Mouse (Mus musculus) limb, embryonic 15.5 days (tissue): ENCODE measurements around the gene Loxl3. TPM values are rescaled to one million over a fixed set of nuclear protein-coding genes. Genes with fewer than 3 reads are reported as not detected.

Source experiments
- ATAC-seq: fragments of 200-750 bp; cut with Nextera tagmentation; 2 replicates; pipeline ENCODE4 v1.8.0; 2017; ENCODE audit warnings: low read depth, moderate TSS enrichment; ENCODE audit not compliant: insufficient number of reproducible peaks, low FRiP score, low TSS enrichment
- H3K27ac ChIP-seq: fragments of 300-500 bp; sonication (generic); 2 replicates; pipeline ENCODE4 v1.5.1; 2015; ENCODE audit warnings: moderate library complexity, mild to moderate bottlenecking, inconsistent platforms
- H3K27me3 ChIP-seq: fragments of 300-500 bp; sonication (generic); 2 replicates; pipeline ENCODE4 v1.6.1; 2015; ENCODE audit warnings: inconsistent platforms
- H3K36me3 ChIP-seq: fragments of 300-500 bp; sonication (generic); 2 replicates; pipeline ENCODE4 v1.6.1; 2015; ENCODE audit warnings: inconsistent platforms
- H3K4me1 ChIP-seq: fragments of 300-500 bp; sonication (generic); 2 replicates; pipeline ENCODE4 v1.6.1; 2015; ENCODE audit warnings: inconsistent platforms
- H3K4me2 ChIP-seq: fragments of 300-500 bp; sonication (generic); 2 replicates; pipeline ENCODE4 v1.6.1; 2015; ENCODE audit warnings: mild to moderate bottlenecking, inconsistent platforms
- H3K4me3 ChIP-seq: fragments of 300-500 bp; sonication (generic); 2 replicates; pipeline ENCODE4 v1.5.1; 2015; ENCODE audit warnings: mild to moderate bottlenecking, inconsistent platforms
- H3K9ac ChIP-seq: fragments of 300-500 bp; sonication (generic); 2 replicates; pipeline ENCODE4 v1.6.1; 2015; ENCODE audit warnings: inconsistent platforms
- H3K9me3 ChIP-seq: fragments of 300-500 bp; sonication (generic); 2 replicates; pipeline ENCODE4 v1.6.1; 2016; ENCODE audit warnings: inconsistent platforms
- WGBS: fragments of 180-500 bp; shearing (Covaris S2); methylation state at CpG from one replicate; pipeline ENCODE4 v1.1.7; 2015; 5-methylcytosine and 5-hydroxymethylcytosine counted together
- polyA plus RNA-seq: library from polyadenylated mRNA; unstranded; fragments of >200 nt; fragmentation: Nextera tagmentation; extraction: Ambion mirVana; gene quantifications from 2 replicates; pipeline ENCODE4 v1.2.1, GENCODE M21; 2015

The Loxl3 gene
- polyA plus RNA-seq, 1 experiment from 2014 or later: 31.2 TPM

DNA sequence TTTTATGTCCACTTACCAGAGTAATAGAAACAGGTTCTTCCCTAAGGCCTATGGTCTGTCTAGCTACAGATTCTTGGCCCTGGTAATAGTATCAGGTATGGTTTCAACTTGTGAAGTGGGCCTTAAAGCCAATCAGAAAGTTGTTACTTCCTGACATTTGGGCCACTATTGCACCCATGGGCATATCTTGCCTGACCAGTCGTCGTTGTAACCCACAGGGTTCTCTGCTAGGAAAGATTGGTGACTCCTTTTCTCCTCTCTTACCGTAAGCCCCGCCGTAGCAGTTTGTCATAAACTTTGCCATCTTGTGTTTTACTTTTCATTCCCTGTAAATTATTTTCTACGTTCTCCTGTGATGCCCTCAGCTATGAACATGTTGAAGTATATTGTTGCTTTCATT lies 13.9 kb upstream of the Loxl3 start:
- no peaks in the 10 kb centered on the region for H3K9me3 ChIP-seq
- H3K9ac ChIP-seq: no peak overlapping the region
- no peak overlapping the region for H3K4me3 ChIP-seq
- no peak overlapping the region for H3K27ac ChIP-seq
- 0 out of 2 replicates have a peak, but pooled peaks cover 5% of the 10 kb centered on the region for H3K4me1 ChIP-seq
- H3K36me3 ChIP-seq: no peaks in the 10 kb centered on the region
- no peak overlapping the region for H3K4me2 ChIP-seq
- 83% methylated on average over 6 of the region's 6 CpGs for WGBS
- ATAC-seq: no peak
- no peaks in the 10 kb centered on the region for H3K27me3 ChIP-seq

DNA sequence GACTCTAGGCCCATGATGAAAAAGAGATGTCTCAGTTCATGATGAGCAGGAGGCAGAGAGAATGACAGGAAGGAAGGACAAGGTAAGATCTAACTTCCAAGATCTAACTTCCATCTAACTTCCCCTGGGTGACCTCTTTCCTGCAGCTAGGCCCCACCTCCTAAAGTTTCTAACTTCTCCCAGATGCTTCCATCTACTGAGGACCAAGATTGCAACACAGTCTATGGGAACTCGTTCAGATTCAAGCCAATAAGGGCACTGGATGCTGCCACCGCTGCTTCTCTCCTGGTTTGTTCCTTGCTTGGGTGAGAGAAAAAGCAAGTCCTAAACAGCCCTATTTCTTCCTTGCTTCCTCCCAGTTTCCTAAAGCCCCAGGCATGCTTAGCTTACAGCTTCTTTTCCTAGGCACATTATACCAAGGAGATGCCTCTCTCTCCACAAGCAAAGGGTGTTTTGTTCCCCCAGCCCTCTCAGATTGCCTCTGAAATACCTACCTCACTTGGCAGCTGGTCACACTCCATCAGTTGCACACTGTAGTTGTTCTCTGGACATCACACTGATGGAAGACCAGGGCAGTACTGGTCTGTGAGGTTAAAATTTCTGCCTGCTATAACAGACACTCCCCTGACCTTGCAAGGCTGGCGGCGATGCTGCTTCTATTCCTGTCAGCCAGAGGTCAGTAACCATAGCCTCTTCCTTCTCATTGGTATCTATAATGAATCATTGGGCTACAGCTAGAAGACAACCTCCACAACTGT lies 13.0 kb upstream of the Loxl3 start:
- H3K36me3 ChIP-seq: no peaks in the 10 kb centered on the region
- WGBS: 79% methylated on average over 4 of the region's 4 CpGs
- 0 out of 2 replicates have a peak, but pooled peaks cover 5% of the 10 kb centered on the region for H3K4me1 ChIP-seq
- H3K4me3 ChIP-seq: no peak overlapping the region
- H3K9ac ChIP-seq: no peak overlapping the region
- ATAC-seq: no peak
- H3K9me3 ChIP-seq: no peaks in the 10 kb centered on the region
- no peak overlapping the region for H3K27ac ChIP-seq
- no peak overlapping the region for H3K4me2 ChIP-seq
- H3K27me3 ChIP-seq: no peaks in the 10 kb centered on the region

DNA sequence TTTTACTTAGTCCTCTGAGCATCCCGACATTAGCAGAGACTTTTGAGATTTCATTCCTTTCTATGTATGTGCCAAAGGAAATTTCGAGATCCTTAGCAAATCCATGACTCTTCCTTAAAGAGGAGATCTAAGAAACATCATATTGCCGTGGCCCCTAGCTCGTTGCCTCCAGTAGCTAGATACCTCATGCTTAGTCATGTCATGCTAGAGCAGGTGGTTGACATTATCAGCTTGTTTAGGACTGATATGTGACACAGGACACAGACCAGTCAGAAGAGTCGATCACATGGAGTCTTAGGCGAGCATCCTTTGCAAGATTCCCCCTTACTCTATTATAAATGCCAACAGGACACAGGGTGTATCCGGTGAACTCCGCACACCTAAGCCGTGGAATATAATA lies 11.0 kb upstream of the Loxl3 start:
- Histone ChIP-seq H3K36me3 (no peaks in the 10 kb centered on the region), H3K4me3 (no peak overlapping the region), H3K27ac (no peak overlapping the region), H3K9me3 (no peaks in the 10 kb centered on the region), H3K4me2 (no peak overlapping the region), H3K4me1 (peaks cover 6% of the 10 kb centered on the region), H3K27me3 (no peaks in the 10 kb centered on the region), H3K9ac (no peak overlapping the region)
- 84% methylated on average over 9 of the region's 9 CpGs for WGBS
- ATAC-seq: no peak

DNA sequence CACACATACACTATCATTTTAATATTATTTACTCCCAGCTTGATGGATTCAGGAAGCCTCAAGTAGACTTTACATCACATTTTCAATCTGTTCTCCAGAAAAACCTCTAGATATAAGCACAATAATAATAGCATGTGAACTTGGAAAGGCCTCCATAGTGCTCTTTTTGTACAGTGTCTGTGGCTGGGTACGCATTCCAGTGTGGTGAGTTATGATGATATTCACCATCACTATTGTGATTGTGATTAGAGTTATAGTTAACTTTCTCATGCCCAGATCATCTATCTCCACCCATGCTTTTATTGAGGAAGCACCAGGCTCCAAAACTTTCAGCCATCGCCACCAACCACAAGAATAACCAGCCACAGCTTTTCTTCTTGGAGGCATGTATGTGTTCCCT lies 10.2 kb upstream of the Loxl3 start:
- no peak overlapping the region for H3K9ac ChIP-seq
- WGBS: 88% methylated on average over 2 of the region's 2 CpGs
- H3K9me3 ChIP-seq: no peaks in the 10 kb centered on the region
- no peak overlapping the region for H3K4me3 ChIP-seq
- no peak overlapping the region for H3K4me2 ChIP-seq
- no peaks in the 10 kb centered on the region for H3K36me3 ChIP-seq
- no peaks in the 10 kb centered on the region for H3K27me3 ChIP-seq
- peaks cover 9% of the 10 kb centered on the region for H3K4me1 ChIP-seq
- ATAC-seq: no peak
- H3K27ac ChIP-seq: no peak overlapping the region

DNA sequence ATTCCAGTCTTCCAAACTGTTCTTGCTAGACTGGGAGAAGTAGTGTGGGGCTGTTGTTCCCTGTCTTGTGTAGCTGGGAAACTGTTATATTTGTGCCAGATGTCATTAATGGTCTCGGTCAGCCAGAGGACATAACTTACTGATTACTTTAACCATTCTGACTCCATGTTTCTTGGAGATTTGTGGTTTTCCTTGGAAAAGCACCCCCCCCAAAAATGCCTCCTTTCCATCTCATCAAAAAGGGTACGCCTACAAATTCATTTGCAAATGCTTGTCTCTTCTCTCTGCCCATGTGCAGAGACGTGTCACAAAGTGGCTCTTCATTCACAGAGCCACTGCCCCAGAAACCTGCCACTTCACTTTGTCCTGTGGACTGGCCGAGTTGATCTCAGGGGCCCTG lies 9.6 kb upstream of the Loxl3 start:
- H3K27me3 ChIP-seq: no peaks in the 10 kb centered on the region
- no peak overlapping the region for H3K4me3 ChIP-seq
- H3K4me1 ChIP-seq: peaks cover 15% of the 10 kb centered on the region
- H3K4me2 ChIP-seq: no peak overlapping the region
- no peak overlapping the region for H3K9ac ChIP-seq
- H3K9me3 ChIP-seq: no peaks in the 10 kb centered on the region
- ATAC-seq: no peak
- no peak overlapping the region for H3K27ac ChIP-seq
- H3K36me3 ChIP-seq: no peaks in the 10 kb centered on the region
- WGBS: 58% methylated on average over 4 of the region's 4 CpGs

DNA sequence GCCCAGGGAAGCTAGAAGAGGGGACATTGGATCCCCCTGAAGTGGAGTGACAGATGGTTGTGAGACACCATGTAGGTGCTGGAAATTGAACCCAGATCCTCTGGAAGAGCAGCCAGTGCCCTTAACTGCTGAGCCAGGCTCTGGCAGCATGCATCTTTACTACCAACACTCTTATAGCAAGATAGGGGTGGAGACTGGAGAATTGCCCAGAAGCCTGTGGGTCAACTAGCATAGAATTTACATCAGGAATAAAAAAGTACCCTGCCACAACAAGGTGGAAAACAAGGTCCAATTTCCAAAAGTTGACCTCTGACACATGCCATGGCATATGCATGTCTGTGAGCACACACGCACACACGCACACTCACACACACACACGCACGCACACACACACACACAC lies 8.8 kb upstream of the Loxl3 start:
- no peak overlapping the region for H3K9ac ChIP-seq
- no peak overlapping the region for H3K27ac ChIP-seq
- no peaks in the 10 kb centered on the region for H3K9me3 ChIP-seq
- H3K4me1 ChIP-seq: peaks cover 21% of the 10 kb centered on the region
- WGBS: 95% methylated on average over 4 of the region's 4 CpGs
- ATAC-seq: no peak
- H3K36me3 ChIP-seq: no peaks in the 10 kb centered on the region
- H3K4me2 ChIP-seq: no peak overlapping the region
- H3K4me3 ChIP-seq: no peak overlapping the region
- no peaks in the 10 kb centered on the region for H3K27me3 ChIP-seq

DNA sequence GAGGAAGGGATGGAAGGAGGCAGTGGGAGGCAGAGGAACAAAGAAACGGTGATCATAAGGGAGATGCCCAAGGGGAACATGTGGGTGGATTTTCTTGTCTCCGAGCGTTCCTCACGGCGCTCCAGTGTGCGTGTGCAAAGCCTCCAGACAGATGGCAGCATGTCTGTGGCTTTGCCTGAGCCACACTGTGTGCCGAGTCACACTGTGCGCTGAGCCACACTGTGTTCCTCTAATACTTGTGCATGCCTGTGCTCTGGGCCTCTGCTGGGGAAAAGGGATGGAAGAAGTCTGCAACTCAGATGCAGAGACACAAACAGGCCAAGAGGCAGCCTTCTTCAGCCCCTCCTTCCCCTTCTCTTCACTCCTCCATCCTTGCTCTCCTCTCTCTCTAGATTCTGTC lies 6.7 kb upstream of the Loxl3 start:
- no peak overlapping the region for H3K4me2 ChIP-seq
- ATAC-seq: no peak
- H3K27ac ChIP-seq: peak overlapping the region; percentile 19; the same call in 1 of the 2 replicates
- no peaks in the 10 kb centered on the region for H3K9me3 ChIP-seq
- peaks cover 37% of the 10 kb centered on the region for H3K4me1 ChIP-seq
- 79% methylated on average over 8 of the region's 8 CpGs for WGBS
- no peak overlapping the region for H3K9ac ChIP-seq
- 0 out of 2 replicates have a peak, but pooled peaks cover 4% of the 10 kb centered on the region for H3K36me3 ChIP-seq
- H3K4me3 ChIP-seq: no peak overlapping the region
- peaks cover 8% of the 10 kb centered on the region for H3K27me3 ChIP-seq

DNA sequence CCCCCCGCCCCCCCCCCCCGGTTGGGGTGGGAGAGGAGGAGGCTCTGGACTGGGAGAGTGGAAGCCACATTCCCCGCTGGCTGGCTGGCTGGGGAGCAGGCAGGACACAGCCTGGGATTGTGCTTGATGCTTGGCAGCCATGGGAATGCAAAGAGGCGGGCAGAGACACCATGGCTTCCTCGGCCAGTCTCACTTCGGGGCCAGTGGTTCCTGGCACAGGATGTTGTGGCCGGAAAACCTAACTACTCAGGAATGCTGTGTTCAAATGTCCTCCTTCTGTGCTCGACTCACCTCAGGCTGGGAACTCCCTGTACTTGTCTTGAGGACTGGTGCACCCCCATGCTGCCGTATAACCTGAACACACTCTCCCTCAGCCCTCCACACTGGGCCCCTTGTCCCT lies 6.3 kb upstream of the Loxl3 start:
- peak; percentile 68 for ATAC-seq
- Histone ChIP-seq H3K27me3 (peaks cover 8% of the 10 kb centered on the region), H3K27ac (peak overlapping the region; percentile 59; the same call in 1 of the 2 replicates), H3K9ac (no peak overlapping the region), H3K9me3 (no peaks in the 10 kb centered on the region), H3K4me1 (peaks cover 41% of the 10 kb centered on the region), H3K4me2 (no peak overlapping the region), H3K36me3 (0 out of 2 replicates have a peak, but pooled peaks cover 4% of the 10 kb centered on the region), H3K4me3 (no peak overlapping the region)
- WGBS: 38% methylated on average over 7 of the region's 9 CpGs

DNA sequence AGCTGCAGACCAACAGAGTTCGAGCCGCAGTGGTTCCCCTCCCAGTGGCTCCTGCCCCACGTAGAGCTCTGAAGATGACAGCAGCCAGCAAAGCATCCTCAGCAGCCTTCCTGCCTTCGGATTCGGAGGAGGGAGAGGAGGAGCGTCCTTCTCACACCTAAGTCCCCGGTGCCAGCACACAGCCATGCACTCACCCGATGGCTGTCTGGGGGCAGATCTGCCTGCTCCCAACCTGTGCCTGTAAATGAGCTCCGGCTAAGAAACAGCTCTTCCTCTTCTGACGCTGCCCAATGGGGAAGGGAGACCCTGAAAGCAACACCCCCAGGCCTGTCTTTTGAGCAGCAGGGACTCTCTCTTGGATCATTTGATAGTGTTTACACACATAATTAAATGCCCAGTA lies 4.2 kb upstream of the Loxl3 start:
- Histone ChIP-seq H3K4me3 (no peak overlapping the region), H3K4me2 (no peak overlapping the region), H3K36me3 (0 out of 2 replicates have a peak, but pooled peaks cover 4% of the 10 kb centered on the region), H3K27me3 (peaks cover 8% of the 10 kb centered on the region), H3K9me3 (no peaks in the 10 kb centered on the region), H3K9ac (no peak overlapping the region), H3K4me1 (peaks cover 51% of the 10 kb centered on the region), H3K27ac (no peak overlapping the region)
- ATAC-seq: no peak
- WGBS: 32% methylated on average over 10 of the region's 10 CpGs

DNA sequence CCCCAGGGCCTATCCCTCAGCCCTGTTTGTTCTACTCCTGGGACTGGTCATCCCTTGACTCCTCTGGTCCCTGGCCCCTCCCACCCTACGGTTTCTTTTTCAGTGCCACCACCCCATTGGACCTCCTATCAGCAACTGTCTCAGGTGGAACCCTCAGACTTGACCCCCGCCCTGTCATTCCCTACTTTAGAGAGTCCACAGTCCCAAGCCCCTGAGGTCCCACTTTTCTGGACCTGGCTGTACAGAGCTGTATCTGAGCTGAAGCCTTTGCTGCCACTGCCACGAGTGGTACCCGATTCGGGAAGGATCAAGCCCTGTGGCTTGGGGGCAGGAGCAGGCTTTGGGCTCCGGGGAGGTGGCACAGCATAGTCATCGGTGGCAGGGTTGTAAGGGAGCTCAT lies 2.9 kb upstream of the Loxl3 start:
- 0 out of 2 replicates have a peak, but pooled peaks cover 4% of the 10 kb centered on the region for H3K36me3 ChIP-seq
- no peak overlapping the region for H3K4me2 ChIP-seq
- peaks cover 61% of the 10 kb centered on the region for H3K4me1 ChIP-seq
- WGBS: 69% methylated on average over 7 of the region's 7 CpGs
- H3K27me3 ChIP-seq: peaks cover 8% of the 10 kb centered on the region
- H3K27ac ChIP-seq: no peak overlapping the region
- no peak overlapping the region for H3K4me3 ChIP-seq
- no peak for ATAC-seq
- H3K9ac ChIP-seq: no peak overlapping the region
- H3K9me3 ChIP-seq: no peaks in the 10 kb centered on the region

DNA sequence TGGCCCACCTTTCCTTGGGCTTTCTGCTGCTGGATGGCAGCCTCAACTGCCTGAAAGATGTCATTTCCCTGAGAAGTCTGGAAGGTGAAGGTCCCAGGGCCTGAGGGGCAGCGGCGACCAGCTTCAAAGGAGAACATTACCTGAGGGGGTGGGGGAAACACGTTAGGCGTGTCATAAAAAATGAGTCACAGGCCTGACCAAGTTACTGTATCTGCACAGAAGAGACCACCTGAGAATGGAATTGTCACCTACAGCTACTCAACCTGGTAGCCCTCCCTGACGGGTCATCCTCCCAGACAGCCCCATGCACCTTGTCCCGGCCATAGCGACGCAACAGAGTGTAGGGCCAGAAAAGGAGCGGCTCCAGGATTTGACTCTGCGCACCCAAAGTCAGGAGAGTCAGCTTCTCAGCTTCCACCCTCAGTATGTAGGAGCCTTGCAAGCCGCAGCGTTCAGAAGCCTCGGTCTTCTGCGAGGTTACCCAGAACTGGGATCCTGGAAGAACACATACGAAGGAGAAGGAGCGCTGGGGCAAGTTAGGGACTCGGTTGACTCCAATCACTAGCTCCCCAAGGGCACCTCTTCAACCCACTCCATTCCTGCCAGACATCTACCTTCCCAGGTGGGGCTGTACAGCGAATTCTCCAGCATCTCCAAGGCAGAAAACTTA lies 1.9 kb upstream of the Loxl3 start:
- H3K4me3 ChIP-seq: peak overlapping the region; percentile 61
- peak overlapping the region; percentile 80 for H3K4me2 ChIP-seq
- ATAC-seq: no peak
- H3K27ac ChIP-seq: no peak overlapping the region
- H3K36me3 ChIP-seq: 0 out of 2 replicates have a peak, but pooled peaks cover 4% of the 10 kb centered on the region
- H3K27me3 ChIP-seq: peaks cover 8% of the 10 kb centered on the region
- H3K9me3 ChIP-seq: no peaks in the 10 kb centered on the region
- peaks cover 64% of the 10 kb centered on the region for H3K4me1 ChIP-seq
- 26% methylated on average over 18 of the region's 18 CpGs for WGBS
- peak overlapping the region; percentile 44; the same call in 1 of the 2 replicates for H3K9ac ChIP-seq

DNA sequence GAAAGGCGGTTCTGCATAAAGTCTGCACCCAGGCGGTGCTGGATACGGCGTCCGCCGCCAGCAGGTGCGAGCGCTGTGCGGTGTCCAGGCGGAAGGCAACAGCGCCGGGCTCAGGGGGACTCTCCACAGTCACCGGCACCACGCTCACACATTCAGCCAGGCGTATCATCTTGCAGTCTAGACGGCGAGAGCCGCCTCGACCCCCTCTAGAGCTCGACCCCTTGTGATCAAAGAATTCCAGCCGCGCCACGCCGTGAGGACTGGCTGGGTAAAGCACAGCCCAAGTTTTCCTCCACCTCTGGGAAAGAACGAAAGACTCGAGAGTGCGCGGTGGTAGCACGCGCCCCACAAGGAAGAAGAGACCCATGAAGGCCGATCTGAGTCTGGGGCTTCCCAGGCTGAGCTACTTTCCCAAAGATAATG lies 1.2 kb upstream of the Loxl3 start:
- Histone ChIP-seq H3K4me1 (peaks cover 61% of the 10 kb centered on the region), H3K4me2 (peak overlapping the region; percentile 80), H3K36me3 (0 out of 2 replicates have a peak, but pooled peaks cover 4% of the 10 kb centered on the region), H3K4me3 (peak overlapping the region; percentile 61), H3K27me3 (peaks cover 8% of the 10 kb centered on the region), H3K9ac (peak overlapping the region; percentile 44), H3K9me3 (no peaks in the 10 kb centered on the region), H3K27ac (peak overlapping the region; percentile 93)
- under 1% methylated on average over 31 of the region's 31 CpGs for WGBS
- no peak for ATAC-seq
